Mouse (Mus musculus) spleen, postnatal 14 days (tissue): ENCODE data around the gene Cavin1.
"Not testable (repeated sequence)": the region's sequence is repeated elsewhere in the genome, so short reads cannot be mapped to it uniquely, and the experiment has no call there.

ENCODE experiments used
- DNase-seq, 2 experiments: peaks; one replicate each; pipeline ENCODE4 v3.0.0; 2021 to 2022; ENCODE audit warnings: low spot score in 2 of 2

Gene Cavin1

DNA sequence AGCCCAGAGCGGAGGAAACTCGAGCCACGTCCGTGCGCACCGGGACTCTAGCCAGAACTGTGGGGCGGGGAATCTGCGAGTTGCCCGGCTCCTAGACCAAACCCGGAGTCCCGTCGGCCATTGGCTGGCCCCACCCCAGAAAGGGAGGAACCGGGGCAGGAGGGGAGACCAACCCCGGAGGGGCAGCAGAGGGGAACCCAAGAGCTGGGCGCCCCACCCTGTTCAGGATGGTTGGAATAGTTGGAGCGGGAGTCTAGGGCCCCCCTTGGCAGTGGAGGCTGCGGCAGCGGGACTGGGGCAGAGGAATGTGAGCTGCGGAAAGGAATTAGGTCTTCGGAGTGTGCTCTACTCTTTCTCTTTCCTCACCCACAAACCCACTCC is at the start of gene Cavin1:
Gene Cavin1 (minus strand): TSS at position 331 of the 381 bp plus-strand sequence.
- peak; percentile 27 to 38 for DNase-seq

DNA sequence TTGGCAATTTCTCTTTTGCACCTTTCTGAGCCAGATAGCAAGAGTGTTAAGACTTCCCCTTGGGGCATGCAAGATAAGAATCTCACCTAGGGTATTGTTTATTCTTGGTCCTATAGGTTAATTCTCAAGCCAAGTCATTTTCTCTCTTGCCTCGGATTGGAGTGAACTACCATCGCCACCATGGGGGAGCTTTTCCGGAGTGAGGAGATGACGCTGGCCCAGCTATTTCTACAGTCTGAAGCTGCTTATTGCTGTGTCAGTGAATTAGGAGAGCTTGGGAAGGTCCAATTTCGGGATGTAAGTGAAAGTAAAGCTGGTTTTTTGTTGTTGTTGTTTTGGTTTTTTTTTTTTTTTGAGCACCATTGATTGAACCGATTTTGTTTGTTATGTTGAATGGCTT is 41.0 kb upstream of the Cavin1 start:
- DNase-seq = no peak

DNA sequence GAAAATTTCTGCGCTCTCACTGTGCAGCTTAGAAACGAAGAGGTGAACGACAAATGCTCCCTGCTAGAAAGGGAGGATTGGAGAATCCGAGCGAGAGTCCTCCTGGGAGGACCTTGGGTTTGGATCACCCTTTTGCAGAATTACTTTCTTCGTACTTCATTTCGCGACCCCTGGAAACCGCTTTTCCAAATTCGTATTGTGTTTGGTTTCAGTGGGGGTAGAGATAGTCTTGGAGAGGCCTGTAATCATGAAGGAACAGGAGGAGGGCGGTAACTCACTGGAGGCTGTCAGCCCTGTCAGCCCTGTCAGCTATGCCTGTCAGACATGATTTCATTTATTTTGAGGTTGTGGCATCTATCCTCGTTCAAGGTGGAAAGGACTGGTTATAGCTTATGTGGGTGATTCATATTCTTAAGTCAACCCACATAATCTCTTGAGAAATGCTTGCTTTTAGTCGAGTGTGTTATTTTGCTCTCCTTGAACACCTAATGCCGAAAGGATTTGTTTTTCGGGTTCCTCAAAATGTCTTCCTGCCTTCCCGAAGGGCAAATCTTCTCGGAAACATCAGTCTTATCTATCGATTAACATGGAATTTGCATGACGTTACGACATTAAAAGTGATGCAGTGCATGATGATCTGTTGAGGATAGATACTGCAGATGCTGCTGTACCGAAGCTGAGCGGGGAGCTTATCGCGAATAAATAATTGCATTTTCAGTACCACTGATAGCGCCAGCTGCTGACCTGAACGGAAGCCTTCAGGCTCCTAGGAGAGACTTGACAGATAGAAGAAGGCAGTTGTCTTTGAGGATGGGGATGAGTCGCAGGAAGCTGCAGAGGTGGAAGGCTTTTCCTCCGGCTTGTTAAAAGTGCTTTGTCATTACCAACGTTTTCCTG is 39.4 kb upstream of the Cavin1 start:
- peak in 1 of 2 experiments; percentile 12 for DNase-seq

DNA sequence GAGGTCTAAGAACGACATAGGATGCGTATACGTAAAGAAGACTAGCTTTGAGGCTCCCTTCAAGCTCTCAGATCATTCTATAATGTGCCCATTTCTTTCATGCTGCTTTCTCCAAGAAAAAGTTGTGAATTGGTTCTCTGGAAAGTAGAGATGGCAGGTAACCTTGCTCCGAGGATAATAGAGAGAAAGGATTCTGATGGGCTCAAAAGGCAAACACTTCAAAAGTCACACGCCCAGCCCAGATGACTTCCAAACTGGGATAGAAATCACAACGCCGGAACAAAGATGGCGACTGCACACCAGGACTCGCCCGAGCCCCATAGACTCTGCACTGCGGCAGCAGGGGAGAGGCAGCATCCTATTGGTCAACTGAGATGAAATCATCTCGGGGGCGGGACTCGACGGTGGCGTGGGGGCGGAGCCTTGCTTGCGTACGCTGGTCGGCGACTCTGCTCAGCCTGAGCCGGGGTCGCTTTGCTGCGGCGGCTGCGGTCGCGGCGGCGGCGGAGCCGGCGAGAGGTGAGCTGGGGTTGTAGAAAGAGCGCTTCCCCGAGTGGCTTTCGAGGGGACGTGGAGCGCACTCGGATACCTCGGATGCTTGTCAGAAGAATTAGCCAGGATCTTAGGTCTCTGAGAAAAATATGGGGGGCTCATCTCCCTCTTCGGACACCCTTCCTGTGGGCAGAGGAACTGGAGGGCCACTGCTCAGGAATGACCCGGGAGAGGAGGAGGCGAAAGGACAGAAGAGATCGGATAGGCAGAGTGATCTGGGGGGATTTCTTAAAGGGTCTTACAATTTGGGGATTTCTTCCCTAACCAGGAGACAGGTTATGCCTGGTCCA is 38.6 kb upstream of the Cavin1 start, which contains the start of gene Atp6v0a1:
Gene Atp6v0a1 (plus strand): TSS at position 407 of the 842 bp plus-strand sequence.
- peak; percentile 97 to 98 for DNase-seq

DNA sequence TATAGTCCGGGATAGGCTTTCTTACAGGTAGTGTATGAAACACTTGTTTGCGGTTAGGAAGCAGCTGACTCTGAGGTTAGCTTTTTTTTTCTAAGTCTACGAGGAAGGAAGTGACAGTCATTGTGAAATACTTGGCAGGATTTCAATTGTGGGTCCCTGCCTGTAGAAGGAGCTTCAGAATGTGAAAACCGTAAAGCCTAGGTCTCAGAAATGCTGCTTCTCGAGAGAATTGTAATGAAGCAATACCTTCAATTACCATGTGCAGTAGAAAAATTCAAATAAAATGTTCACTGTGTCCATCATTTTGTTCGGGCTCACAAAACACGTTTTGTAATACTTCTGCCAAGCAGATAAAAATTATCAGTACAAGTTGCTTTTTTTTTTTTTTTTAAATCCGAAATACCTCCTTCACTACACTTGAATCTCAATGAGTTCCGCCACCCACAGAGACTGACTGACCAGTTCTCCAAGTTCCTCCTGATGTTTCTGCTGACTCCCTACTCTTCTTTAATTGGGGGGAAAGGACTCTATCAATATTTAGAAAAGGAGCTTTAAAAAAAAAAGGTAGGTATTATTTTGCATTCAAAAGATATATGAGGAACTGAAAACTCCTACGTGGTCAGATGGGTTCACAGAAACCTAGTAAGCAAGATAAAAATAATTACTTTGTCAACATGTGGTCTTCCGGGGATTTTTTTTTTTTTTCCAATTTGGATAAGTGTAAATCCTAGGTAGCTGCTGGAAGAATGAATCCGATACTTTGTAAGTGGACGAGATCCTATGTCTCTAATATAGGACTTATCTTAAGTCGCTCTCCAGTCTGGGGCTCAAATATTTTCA is 37.7 kb upstream of the Cavin1 start:
- no peak for DNase-seq

DNA sequence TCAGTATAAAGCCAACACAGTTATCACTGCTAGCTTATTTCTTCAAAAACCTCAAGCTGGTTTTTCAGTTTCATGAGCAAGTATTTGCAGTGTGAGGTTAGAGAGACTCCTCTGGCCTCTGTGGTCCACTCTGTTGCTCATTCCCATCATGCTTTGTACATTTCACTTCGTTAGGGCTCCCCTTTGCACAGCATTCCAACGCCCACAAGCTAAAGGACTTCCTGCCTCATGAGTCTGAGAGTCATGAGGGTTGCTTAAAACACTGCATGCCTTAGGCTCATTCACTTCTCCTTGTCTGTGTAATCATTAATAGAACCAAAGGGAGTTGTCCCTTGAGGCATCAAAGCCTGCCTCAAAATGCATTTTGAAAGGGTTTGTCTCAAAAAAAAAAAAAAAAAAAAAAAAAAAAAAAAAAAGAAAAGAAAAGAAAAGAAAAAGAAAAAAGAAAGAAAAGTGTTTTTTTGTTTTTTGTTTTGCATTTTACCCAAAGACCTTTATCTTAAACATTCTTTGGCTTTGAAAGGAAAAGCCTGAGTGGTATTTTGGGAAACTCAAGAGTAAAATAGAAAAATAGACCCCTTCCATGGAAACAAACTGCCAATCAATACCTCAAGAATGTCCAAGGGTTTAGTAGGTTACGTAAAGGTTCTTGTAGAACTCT is 32.5 kb upstream of the Cavin1 start:
- no peak for DNase-seq

DNA sequence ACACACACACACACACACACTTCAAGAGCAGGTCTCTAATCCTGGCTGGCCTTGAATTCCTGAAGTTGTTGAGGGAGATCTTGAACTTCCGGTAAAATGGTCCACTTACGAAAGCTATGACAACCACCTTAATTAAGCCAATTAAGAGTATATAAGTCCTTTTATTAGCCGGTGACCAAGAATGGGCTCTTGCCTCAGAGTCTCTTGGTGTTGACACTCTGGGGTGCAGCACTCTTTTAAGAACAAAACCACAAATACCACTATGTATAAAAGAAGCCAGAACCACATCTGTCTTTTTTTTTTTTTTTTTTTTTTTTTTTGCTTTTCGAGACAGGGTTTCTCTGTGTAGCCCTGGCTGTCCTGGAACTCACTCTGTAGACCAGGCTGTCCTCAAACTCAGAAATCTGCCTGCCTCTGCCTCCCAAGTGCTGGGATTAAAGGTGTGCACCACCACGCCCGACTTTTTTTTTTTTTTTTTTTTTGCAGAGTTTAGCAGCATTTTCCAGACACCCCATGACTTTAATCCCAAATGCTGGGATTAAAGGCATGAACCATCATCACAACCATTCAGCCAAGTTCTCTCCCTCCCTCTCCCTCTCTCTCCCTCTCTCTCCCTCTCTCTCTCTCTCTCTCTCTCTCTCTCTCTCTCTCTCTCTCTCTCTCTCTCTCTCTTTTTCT is 31.3 kb upstream of the Cavin1 start:
- not testable (repeated sequence) for DNase-seq

DNA sequence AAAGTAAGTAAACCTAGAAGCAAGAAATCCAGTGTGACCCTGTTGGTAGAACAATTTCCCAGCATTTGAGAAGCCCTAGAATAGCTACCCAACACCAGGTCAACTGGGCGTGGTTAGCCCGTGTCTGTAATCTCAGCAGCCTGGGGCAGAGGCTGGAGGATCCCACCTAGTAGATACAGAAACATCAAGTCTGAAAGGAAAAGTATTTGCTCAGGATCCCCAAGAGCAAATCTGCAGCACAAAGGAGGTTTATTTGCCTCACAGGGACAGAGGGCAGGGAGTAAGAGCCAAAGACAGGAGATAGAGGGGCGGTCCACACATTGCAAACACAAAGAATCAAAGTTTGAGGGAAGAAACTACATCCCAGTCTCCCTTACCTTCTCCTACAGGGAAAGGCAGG is 28.6 kb upstream of the Cavin1 start:
- DNase-seq = no peak

DNA sequence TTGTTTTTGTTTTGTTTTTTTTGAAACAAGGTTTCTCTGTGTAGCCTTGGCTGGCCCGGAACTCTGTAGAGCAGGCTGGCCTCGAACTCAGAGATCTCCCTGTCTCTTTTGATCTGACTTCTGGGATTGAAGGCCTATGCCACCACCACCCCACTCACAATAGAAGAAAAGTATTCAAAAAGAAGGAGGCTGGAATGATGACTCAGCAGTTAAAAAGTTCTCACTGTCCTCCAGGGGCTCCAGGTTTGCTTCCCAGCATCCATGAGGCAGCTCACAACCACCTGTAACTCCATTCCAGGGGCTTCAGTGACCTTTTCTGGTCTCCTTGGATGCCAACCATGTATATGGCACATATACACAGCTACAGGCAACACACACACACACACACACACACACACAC is 28.1 kb upstream of the Cavin1 start:
- DNase-seq = no peak

DNA sequence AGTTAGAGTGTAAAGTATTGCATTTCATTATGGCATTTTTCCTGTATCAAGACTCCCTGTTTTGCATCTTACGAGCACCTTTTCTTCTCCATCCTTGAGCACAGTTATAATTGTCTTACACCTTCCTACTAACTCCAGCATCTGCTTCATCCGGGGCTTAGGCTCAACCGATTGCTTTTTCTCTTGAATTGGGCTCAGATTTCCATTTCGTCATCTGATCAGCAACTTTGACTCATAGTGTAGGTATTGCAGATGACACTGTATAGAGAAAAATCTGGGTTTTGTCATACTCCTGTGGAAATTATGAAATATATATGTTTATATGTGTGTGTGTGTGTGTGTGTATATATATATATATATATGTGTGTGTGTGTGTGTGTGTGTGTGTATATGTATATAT is 25.8 kb upstream of the Cavin1 start:
- no peak for DNase-seq

DNA sequence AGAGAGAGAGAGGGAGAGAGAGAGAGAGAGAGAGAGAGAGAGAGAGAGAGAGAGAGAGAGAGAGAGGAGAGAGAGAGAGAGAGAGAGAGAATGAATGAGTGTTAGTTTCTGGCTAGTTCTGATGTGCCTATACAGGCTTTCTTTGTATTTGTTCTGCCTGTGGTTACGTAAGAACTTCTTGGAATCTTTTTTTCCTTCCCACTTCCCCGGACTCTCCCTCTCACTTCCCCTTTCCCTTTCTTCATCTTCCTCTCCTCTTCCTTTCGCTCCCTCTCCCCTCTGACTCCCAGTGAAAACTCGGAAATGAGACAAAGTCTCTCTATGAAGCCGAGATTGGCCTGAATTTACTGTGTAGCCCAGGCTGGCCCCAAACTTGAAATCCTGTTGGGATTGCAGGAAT is 24.0 kb upstream of the Cavin1 start:
- DNase-seq = no peak

DNA sequence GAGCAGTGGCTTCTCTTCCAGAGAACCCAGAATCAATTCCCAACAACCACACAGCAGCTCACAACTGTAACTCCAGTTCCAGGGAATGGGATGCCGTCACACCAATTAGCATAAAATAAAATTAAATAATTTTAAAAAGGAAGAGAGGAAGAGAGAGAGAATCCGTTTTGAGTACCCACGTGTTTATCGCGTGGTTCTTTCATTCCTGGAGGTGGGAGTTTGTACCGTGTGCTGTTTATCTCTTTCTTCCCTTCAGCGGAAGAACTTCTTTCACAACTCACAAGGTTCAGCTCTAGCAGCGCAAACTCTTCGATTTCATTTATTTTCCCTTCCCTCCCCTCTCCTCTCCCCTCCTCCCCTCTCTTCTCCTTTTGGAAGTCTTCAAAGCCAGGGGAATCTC is 23.5 kb upstream of the Cavin1 start:
- no peak for DNase-seq

DNA sequence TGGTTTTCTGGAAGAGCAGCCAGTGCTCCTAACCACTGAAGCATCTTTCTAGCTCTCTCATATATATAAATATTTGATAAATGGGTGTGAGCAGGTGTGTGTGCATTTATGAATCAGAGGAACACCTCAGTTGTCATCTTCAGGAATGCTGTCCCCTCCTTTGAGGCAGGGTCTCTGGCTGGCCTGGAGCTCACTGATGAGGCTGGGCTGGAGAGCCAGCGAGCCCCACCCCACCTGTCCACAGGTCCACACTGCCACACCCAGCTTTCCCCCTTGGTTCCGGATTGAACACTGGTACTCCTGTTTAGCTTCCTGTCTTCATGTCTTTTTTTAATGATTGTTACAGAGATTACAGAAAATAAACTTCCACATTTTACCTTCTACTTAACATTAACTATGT is 22.8 kb upstream of the Cavin1 start:
- DNase-seq = no peak

DNA sequence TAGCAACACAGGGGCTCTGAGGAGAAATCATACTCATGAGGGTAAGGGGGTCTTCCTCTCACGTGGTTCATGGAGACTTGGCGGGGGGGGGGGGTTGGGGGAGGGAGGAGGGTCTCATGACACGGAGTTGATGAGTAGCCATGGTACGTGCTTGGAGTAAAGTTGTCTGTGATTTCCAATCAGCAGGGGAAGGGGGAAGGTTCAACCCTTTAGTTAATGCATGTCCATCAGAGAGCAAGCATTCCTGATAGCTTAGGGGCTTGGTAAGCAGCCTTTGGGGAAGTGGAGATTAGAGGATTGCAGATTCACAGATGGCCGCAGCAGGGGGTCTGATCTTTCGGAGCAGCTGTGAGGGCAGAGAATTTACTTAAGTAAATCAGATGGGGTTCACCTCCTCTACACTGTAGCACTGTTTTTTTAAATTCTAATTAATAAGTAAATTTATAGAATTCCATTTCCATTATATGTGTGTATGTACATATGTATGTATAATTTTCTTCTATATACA is 20.4 kb upstream of the Cavin1 start:
- no peak for DNase-seq

DNA sequence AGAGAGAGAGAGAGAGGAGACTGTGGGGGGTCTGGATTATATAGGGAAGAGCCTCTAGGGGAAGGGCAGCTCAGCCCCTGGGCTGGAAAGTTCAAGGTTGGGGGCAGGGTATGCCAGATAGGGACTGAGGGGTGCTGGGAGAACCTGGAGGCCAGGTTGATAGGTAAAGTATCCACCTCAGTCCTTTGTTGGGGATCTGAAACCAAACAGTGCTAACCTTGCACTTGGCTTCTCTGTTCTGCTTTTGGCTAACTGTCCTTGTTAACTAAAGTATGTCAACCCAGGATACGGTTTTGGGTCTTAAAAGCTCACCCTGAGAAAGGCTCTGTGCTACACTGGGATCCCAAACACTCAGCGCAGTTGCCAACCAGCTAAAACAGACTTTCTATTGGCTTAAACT is 19.0 kb upstream of the Cavin1 start:
- no peak for DNase-seq

DNA sequence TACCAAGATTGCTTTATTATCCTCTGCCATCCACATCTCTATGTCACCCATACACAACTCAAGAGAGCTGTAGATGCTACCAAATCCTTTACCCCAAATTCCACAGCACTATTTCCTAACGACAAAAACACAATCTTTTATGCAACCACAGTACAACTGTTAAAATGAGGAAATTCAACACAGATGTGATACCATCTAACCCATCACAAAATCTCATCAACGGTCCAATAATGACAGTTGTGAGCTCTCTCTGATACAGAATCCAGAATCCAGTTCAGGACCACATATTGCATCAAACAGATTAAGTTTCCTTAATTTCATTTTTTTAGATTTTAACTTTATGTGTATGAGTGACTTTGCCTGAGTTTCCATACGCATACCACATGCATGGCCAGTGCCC is 18.0 kb upstream of the Cavin1 start:
- DNase-seq = no peak

DNA sequence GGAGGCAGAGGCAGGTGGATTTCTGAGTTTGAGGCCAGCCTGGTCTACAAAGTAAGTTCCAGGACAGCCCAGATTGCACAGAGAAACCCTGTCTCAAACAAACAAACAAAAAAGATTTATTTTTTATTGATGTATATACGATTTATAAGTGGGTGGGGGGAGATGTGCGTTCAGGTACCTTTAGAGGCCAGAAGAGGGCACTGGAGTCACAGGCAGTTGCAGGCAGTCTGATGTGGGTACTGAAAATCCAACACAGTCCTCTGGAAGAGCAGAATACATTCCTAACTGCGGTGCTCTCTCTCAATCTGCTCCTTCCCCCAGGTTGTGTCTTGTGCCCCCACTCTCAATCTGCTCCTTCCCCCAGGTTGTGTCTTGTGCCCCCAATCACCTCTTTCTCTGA is 14.9 kb upstream of the Cavin1 start:
- DNase-seq = no peak

DNA sequence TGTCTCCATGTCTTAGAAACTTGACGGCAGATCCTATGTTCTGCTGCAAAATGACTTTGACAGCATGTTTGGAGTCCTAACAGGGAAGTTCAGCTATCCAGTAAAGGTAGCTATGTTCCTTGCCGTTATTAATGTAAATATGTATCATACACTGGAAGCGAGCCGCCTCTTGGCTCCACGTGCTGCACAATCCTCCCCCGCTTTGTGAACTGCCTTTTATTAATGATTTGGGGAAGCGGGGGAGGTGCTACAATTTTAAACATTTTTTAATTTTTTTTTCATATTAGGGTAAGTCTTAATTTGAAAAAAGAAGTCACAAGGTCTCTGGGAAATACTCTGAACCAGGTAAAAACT is 13.1 kb upstream of the Cavin1 start:
- DNase-seq = no peak

DNA sequence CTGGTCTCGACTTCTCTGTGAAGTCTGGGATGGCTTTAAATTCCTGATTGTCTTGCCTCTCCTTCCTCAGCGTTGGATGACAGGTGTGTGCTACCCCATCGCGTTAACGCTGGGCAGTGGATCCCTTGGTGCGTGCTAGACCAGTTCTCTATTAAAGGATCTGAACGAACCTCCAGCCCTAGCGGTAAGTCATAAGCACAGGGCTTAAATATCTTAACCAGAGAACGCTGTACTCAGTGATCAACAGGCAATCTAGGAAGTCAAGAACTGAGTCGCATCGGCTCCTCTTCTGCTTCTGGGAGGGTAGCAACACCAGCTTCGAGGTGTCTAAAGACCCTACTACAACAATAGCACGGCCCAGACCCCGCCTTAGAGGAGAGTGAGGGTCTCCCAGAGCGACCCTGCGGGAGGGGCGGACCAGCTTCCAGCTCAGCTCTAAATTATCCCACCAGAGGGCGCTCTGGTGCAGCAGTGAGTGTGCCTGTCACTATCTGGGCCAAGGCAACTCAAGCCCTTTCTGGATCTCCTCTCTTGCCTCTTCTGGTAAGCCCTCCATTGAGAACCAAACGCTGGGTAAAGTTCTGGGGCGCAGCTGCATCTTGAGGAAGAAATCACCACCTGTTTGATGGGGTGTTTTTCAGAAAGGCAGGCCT is 12.6 kb upstream of the Cavin1 start:
- peak; percentile 53 to 79 for DNase-seq

DNA sequence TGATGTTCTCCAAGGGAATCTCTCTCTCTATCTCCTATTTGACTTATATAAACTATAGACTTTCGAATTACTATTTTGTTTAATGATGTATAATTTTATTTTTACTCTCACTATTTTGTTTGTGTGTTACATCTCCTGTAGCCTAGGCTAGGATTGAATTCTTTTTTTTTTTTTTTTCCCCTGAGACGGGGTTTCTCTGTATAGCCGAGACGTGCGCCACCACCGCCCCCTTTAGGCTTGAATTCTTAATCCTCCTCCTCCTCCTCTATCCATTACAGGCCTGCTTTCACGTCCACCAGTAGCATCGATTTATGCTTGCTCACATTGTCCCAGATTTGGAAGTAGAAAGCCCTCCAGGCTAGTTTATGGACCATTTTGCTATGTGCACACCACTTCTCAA is 11.4 kb upstream of the Cavin1 start:
- no peak for DNase-seq
